Mouse (Mus musculus) thymus, postnatal 14 days (tissue): ENCODE results near the gene Sh2d4b.

Experiments used
- DNase-seq: peaks from one replicate; pipeline ENCODE4 v3.0.0; 2021

Sh2d4b gene

DNA sequence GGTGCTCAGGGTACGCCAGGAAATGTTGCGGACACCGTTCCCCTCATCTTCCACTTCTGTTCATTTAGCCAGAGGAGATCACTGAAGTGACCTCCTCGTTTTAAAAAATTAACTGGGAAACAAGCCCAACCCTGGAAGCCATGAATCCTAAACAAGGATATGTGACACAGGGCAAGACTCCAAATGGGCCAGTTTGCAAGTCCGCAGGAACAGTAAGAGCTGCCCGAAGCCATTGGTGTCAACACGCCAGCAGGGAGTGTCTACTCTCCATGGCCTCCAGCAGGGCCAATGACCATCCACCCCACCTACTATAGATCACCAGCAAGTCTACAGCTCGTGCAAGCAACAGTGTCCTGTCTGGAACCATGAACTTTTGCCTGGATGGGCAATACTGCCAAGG is 12.7 kb upstream of the Sh2d4b start:
- DNase-seq: no peak

GRCm38 (mm10) chr14:40902307-40903055 is 9.4 kb upstream of the Sh2d4b start:
- DNase-seq: no peak

DNA sequence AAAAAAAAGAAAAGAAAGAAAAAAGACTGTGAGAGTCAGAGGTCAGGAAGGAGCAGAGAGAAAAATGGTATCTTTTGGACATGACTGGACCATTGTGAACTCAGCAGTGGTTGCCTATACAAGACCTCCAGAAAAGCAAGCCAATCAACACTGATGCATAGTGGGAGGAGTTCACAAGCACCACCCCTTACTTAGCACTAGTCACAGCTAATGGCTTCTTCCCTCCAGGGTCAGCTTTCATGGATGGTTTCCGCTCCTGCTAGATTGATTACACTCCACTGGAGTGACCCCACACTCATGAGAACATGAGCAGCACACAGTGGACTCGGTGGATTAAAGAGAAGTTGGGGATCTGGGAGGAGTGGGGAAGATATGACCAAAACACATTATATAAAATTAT is 7.2 kb upstream of the Sh2d4b start:
- no peak for DNase-seq

GRCm38 (mm10) chr14:40897916-40898315 is 4.8 kb upstream of the Sh2d4b start:
- DNase-seq: no peak

- no peak for DNase-seq
These were observed 2.6 kb upstream of the Sh2d4b start for GRCm38 (mm10) chr14:40895681-40896080.

DNA sequence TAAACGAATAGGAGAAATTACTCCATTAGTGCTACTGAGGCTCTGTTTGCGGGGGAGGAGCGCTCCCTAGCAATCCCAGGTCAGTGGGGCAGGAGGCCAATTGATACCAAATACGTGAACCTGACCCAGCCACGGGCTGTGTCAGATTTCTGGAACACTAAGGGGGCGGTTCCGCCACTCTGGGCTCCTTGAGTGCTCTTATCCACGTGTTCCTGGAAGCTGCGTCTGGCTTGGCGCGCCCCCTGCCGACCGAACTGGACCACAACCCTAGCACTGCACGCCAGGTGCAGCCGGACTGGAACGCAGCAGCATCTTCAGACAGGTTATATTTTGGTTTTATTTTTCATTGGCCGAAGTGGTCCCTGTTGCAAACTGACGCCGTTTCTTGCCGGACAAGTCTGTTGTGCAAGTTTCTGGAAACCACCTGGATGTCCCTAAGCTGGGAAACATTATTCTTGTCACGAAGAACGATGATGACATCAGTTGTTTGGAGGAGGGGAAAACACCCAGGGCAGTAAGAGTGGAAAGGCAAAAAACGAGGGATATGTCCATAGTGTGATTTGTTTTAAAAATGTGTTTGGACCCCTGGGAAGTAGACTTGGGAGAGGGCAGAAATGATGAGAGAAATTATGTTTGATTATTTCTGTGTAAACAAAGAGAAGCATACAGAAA is 1.6 kb upstream of the Sh2d4b start:
- DNase-seq: peak; percentile 72

GRCm38 (mm10) chr14:40893884-40894283 is 818 bp upstream of the Sh2d4b start:
- no peak for DNase-seq

DNA sequence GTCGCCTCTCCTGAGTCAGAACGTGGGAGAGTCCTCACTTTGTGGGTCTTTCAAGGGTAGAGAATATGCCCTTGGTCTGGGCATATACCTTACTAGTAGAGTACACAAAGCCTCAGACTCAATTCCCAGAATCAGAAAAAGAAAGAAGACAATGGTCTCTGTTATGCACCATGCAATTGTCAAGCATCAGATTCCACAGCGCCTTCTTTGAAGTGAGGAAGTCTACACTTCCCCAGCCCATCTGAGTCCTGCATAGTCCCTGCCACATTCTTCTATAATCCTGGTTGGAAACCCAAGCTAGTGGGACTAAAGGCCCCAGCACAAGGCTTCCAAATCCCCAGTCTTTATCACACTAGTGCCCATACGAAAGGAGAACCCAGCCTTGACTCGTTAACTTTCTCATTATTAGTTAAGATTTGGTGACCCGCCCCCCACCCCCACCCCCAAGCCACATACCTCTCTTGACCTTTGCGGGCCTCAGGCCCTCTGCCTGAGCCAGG is 690 bp downstream of the Sh2d4b start:
- no peak for DNase-seq

DNA sequence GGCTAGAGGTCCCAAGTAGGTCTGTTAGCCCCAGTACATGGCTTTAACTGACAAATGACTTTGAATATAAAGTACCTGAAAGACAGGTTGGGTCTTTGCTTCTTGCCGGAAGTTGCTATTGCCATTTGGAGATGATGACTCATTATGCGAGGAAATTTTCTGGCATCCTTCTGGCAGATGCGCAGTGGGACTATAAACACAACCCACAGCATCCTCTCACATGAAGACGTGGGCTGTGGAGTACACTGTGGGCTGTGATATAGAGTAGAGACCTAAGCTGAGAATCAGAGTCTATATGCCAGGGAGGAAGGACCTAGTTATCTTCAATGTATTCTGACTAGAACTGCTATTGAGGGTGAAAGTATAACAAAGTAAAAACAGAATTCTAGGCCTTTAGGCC is 1.6 kb downstream of the Sh2d4b start:
- DNase-seq: no peak

GRCm38 (mm10) chr14:40889704-40890103 is 3.4 kb downstream of the Sh2d4b start:
- DNase-seq: no peak

DNA sequence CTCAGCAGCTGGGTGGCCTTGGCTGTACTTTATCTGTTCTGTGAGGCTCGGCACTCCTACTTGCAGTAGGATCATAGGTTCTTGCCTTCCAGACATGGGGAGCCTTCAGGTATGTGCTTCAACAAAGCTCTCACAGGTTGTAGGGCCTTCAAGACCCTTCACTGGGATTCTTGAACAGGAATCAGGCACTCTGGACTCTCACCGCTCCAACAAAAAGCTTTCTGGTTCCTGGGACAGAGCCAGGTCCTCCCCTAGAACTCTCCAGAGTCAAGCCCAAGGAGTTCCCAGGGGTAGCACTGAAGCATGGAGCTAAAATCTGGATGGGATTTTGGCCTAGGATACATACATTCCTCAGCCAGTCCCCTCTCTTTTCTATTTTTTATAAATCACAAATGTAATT is 3.9 kb downstream of the Sh2d4b start:
- DNase-seq: no peak

GRCm38 (mm10) chr14:40886428-40887202 is 6.5 kb downstream of the Sh2d4b start:
- peak; percentile 28 for DNase-seq

GRCm38 (mm10) chr14:40885752-40886151 is 7.3 kb downstream of the Sh2d4b start:
- no peak for DNase-seq

DNA sequence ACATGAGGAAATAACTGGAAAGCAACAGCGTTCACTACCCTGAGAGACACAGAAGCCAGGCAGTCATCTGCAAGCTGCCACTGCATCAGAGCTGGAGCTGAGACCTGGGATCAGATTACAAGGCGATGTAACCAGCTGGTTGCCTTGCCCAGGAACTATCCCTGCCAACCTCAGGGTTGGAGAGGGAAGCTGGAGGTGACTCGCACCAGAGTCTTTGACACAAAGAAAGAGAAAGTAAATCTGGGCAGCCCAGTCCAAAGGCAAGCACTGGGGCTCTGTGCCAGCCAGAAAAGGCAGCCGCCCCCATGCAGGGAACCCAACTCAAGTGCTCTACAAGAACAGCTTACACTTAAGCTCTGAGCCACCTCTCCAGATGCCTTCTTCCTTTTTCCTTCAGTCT is 7.8 kb downstream of the Sh2d4b start:
- no peak for DNase-seq

DNA sequence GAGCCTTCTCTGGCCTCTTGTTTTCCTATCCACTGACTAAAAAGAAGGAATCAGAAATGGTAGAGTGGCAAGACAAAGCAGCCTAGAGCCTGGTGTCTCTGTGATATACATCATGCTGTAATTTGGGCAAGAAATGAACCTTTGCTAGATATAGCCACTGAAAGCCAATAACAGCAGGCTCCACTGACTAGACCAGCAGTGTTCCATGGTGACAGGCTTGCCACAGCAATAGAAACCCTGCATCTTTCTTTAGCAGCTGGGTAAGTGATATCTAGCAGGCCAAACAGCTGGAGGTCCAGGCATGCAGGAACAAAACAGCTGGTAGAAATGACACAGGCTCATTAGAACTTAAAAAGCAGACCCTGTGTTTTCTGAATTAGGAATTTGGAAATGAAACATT is 18.5 kb downstream of the Sh2d4b start:
- DNase-seq: no peak

GRCm38 (mm10) chr14:40873961-40874360 is 19.1 kb downstream of the Sh2d4b start:
- no peak for DNase-seq

DNA sequence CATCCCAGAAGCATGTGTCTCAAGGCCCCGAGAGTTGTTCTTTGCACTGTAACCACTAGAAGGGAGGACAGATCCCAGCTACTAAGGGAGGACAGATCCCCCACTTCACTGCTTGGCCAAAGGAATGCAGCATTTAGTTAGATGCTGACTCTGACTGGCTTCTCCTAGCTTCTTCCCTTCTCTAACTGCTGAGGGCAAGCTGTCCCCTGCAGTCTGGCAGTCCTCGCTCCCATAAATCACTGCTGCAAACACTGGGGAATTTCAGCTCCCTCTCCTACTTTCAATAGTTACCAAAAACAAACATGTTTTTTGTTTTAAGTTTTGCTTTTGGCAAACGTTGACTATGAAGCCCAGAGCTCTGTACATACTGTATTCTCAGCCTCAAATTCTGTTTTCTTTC is 22.5 kb downstream of the Sh2d4b start:
- DNase-seq: no peak

DNA sequence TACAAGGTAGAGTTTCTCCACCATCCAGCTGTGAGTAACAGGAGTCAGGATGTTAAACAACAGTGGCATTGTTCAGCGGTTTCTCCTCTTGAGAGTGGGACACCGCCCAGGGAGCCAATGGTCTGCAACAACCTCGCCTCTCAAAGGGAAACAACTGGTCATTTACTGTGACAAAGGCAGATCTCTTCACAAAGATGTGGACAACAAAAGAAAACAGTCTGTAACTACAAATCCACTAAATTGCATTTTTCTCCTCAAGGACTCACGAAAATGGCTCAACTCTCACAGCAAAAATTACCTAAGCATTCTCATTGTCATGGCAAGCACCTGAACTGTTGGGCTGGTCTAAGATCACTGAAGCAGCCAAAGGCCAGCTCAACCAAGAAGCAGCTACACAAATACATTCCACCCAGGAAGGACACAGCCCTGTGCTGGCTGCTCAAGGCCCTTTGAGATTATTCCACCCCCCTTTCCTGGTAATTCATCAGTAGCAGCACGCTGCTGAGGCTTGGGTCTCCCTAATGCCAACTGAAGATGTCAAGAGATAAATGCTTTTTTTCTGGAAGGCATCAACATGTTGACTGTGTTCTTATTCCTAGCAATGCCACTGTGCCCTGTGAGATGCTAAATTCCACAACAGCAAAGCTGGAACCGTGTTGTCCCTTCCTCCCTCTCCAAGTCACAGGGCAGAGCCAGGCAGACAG is 28.1 kb downstream of the Sh2d4b start:
- no peak for DNase-seq

DNA sequence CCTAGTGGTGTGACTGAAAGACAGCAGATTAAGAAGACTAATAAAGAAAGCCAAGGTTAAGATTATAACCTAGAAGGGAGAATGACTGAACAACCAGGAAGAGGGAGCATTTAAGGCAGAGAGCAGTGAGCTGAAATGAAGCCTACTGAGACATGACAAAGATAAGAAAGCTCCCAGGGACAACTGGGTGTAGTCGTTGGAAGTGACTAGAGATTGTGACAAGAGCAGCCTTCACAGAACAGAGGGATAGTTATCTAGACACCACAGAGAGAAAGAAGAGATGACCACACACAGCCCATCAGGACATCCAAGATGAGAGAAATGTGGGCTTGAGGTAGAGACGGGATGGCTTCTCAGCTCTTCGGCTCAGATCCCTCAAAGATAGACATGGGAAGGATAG is 29.4 kb downstream of the Sh2d4b start:
- DNase-seq: no peak

DNA sequence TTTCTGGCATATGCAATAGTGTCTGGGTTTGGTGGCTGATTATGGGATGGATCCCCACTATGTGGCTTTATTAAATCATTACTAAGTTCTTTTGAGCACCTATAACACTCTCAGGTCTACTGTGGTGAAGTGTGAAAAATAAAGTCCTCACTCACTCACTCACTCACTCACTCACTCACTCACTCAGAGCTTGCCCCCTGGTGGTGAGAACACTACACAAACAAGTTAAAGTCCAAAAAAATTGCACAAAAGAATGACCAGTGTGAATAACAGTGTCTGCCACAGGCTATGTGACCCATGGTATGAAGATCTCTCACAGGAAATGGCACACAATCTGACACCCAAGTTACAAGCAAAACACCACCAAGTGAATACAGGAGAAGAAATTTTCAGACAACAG is 30.0 kb downstream of the Sh2d4b start:
- DNase-seq: no peak

- DNase-seq: no peak
These were observed 40.1 kb downstream of the Sh2d4b start for GRCm38 (mm10) chr14:40852978-40853377.

DNA sequence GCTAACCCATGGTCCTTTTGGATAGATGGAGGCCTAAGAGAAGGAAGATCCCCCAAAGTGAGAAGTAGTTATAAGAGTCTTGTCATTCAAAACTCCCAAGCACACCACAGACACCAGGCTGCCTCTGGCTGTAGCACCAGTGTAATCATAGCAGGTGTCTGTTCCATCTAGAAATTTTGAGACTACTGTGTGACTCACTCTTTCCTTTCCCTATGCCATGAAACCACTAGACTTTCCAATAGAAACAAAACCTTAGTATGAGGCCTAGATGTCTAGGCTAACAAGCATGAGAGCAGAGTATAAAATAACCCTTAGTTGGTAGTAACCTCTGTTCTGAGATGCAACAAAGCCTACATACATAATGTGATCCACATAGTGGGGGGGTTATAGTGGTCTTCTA is 55.7 kb downstream of the Sh2d4b start:
- DNase-seq: no peak

DNA sequence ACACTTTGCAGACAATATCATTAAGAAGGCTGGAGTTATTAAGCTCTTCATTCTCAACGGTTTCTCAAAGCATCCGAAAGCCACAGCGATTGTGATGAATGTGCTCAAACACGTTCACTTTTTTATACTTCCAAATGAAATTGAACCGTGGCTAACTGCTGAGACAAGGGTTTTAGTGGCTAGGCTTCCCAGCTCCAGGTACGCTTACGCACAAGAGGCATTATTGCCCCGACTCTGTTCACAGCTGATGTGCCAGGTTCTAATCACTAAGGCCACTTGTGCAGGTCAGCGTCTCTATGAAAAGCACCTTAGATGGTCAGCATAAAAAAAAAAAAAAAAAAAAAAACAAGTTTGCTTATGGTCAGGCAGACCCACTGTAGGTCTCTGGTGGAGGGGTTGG is 62.6 kb downstream of the Sh2d4b start:
- no peak for DNase-seq
